Mouse (Mus musculus) ES-E14 (cell line): ENCODE data around the gene Myom3. TPM values are rescaled to one million over a fixed set of nuclear protein-coding genes. Genes with fewer than 3 reads are reported as not detected.
A peak's percentile ranks its signal among the peaks of the same experiment; 100 is the strongest.

Experiments
- DNase-seq: peaks from one replicate; pipeline ENCODE4 v3.0.0-alpha.2; 2013; ENCODE audit warnings: low read depth, low spot score
- H3K27ac ChIP-seq: 2 replicates; pipeline ENCODE4 v1.5.1; 2012; ENCODE audit warnings: low read depth, mild to moderate bottlenecking, low read length, moderate library complexity, mixed read lengths; ENCODE audit not compliant: poor library complexity, insufficient read depth, severe bottlenecking
- H3K36me3 ChIP-seq: 2 replicates; pipeline ENCODE4 v1.6.1; 2012; ENCODE audit warnings: mild to moderate bottlenecking, low read length, moderate library complexity, mixed read lengths; ENCODE audit not compliant: control insufficient read depth, poor library complexity, insufficient read depth, severe bottlenecking
- H3K4me1 ChIP-seq, 2 experiments: fragments of 150-350 bp in 1 of 2; sonication (generic) in 1 of 2; 2 replicates each; pipeline ENCODE4 v1.6.1; 2012; ENCODE audit warnings: low read length in 2 of 2, mild to moderate bottlenecking in 1 of 2, mixed read lengths in 1 of 2; ENCODE audit not compliant: control insufficient read depth in 2 of 2, insufficient read depth in 2 of 2, poor library complexity in 1 of 2
- H3K4me3 ChIP-seq, 2 experiments: fragments of 150-350 bp in 1 of 2; sonication (generic) in 1 of 2; 2 replicates each; pipeline ENCODE4 v1.5.1; 2012; ENCODE audit warnings: low read length in 2 of 2, low read depth in 1 of 2, mild to moderate bottlenecking in 1 of 2, mixed read lengths in 1 of 2; ENCODE audit not compliant: insufficient read depth in 1 of 2, poor library complexity in 1 of 2, severe bottlenecking in 1 of 2
- H3K9ac ChIP-seq: 2 replicates; pipeline ENCODE4 v1.6.1; 2012; ENCODE audit warnings: low read depth, mild to moderate bottlenecking, low read length, mixed read lengths; ENCODE audit not compliant: poor library complexity, insufficient read depth, severe bottlenecking
- H3K9me3 ChIP-seq: fragments of 150-350 bp; sonication (generic); 2 replicates; pipeline ENCODE4 v1.6.1; 2012; ENCODE audit warnings: low read depth, mild to moderate bottlenecking, low read length; ENCODE audit not compliant: control insufficient read depth, insufficient read depth
- CHD2 ChIP-seq: IDR thresholded peaks from 2 replicates; pipeline ENCODE4 v1.6.1; 2014; ENCODE audit warnings: mild to moderate bottlenecking, low read depth, low read length, inconsistent platforms
- HCFC1 ChIP-seq: IDR thresholded peaks from 2 replicates; pipeline ENCODE4 v1.6.1; 2012; ENCODE audit warnings: low read length, inconsistent platforms, borderline replicate concordance; ENCODE audit not compliant: insufficient read depth
- MAFK ChIP-seq: IDR thresholded peaks from 2 replicates; pipeline ENCODE4 v1.6.1; 2014; ENCODE audit warnings: mild to moderate bottlenecking, low read depth, low read length, inconsistent platforms; ENCODE audit not compliant: insufficient read depth
- ZC3H11A ChIP-seq: IDR thresholded peaks from 2 replicates; pipeline ENCODE4 v1.6.1; 2012; ENCODE audit warnings: low read depth, mild to moderate bottlenecking, inconsistent platforms, low read length, borderline replicate concordance
- ZNF384 ChIP-seq: IDR thresholded peaks from 2 replicates; pipeline ENCODE4 v1.6.1; 2012; ENCODE audit warnings: low read depth, low read length, inconsistent platforms
- in situ Hi-C, 2 experiments: fragments of 600-800 bp; cut with MboI; formaldehyde crosslinking; loops; one replicate each; pipeline ENCODE4 v1.15.1; 2025; ENCODE audit warnings: low sequenced_read_pairs in 2 of 2, inconsistent platforms in 1 of 2; ENCODE audit not compliant: unreplicated experiment in 2 of 2
- total RNA-seq: library from RNA; depleted of rRNA; stranded (reverse); fragments of 300-350 nt; gene quantifications from 2 replicates; pipeline ENCODE4 v1.2.3, GENCODE M21; 2012

Myom3 gene
- total RNA-seq, 1 experiment: 0.85 TPM

GRCm38 (mm10) chr4:135789135-135789534, 29.6 kb downstream of the Myom3 start:
- Histone ChIP-seq H3K9me3 (no peaks in the 10 kb centered on the region), H3K4me3 (no peak overlapping the region), H3K9ac (no peak overlapping the region), H3K27ac (no peak overlapping the region; the same call in 1 of the 2 replicates), H3K4me1 (peaks cover 3 to 4% of the 10 kb centered on the region in 2 experiments; a peak in 2 of 4 replicates), H3K36me3 (no peaks in the 10 kb centered on the region)
- DNase-seq: no peak
- in situ Hi-C loops: no loop called here
- TF ChIP-seq HCFC1: no peak

GRCm38 (mm10) chr4:135792821-135793220, 33.3 kb downstream of the Myom3 start:
- no peak overlapping the region for H3K9ac ChIP-seq
- in situ Hi-C loops: no loop called here
- no peak overlapping the region for H3K4me3 ChIP-seq
- no peak for DNase-seq
- H3K27ac ChIP-seq: no peak overlapping the region
- peaks cover 4 to 14% of the 10 kb centered on the region in 2 experiments; a peak in 3 of 4 replicates for H3K4me1 ChIP-seq
- TF ChIP-seq MAFK (no peak), ZNF384 (no peak), ZC3H11A (no peak), CHD2 (no peak), HCFC1 (no peak)
- no peaks in the 10 kb centered on the region for H3K36me3 ChIP-seq
- no peaks in the 10 kb centered on the region for H3K9me3 ChIP-seq

- H3K36me3 ChIP-seq: no peaks in the 10 kb centered on the region
- in situ Hi-C loops: no loop called here
- no peak overlapping the region for H3K9ac ChIP-seq
- peak; percentile 43 for DNase-seq
- H3K4me3 ChIP-seq: peak overlapping the region; percentile 33 to 42; a peak in 2 of 4 replicates
- H3K27ac ChIP-seq: no peak overlapping the region
- TF ChIP-seq HCFC1: no peak
- no peak for TF ChIP-seq CHD2
- no peak for TF ChIP-seq MAFK
- no peak for TF ChIP-seq ZC3H11A
- no peak for TF ChIP-seq ZNF384
- peaks cover 0 to 21% of the 10 kb centered on the region in 2 experiments; a peak in 2 of 4 replicates for H3K4me1 ChIP-seq
- no peaks in the 10 kb centered on the region for H3K9me3 ChIP-seq
These were observed 38.4 kb downstream of the Myom3 start for GRCm38 (mm10) chr4:135797931-135798330.

- no peak for TF ChIP-seq CHD2
- H3K4me1 ChIP-seq: peaks cover 0 to 24% of the 10 kb centered on the region in 2 experiments; a peak in 2 of 4 replicates
- H3K27ac ChIP-seq: no peak overlapping the region
- in situ Hi-C loops: no loop called here
- DNase-seq: peak; percentile 90
- H3K9me3 ChIP-seq: no peaks in the 10 kb centered on the region
- H3K9ac ChIP-seq: no peak overlapping the region
- H3K4me3 ChIP-seq: no peak overlapping the region
- H3K36me3 ChIP-seq: no peaks in the 10 kb centered on the region
These were observed 42.0 kb downstream of the Myom3 start for GRCm38 (mm10) chr4:135801543-135801942.

GRCm38 (mm10) chr4:135803299-135803698, 43.8 kb downstream of the Myom3 start:
- no peak for TF ChIP-seq ZNF384
- peak; percentile 14; the same call in 1 of the 2 replicates for TF ChIP-seq ZC3H11A
- Histone ChIP-seq H3K36me3 (no peaks in the 10 kb centered on the region), H3K4me3 (peak overlapping the region; percentile 31 to 43; a peak in 3 of 4 replicates), H3K9ac (peak overlapping the region; percentile 55; the same call in 1 of the 2 replicates), H3K9me3 (no peaks in the 10 kb centered on the region), H3K4me1 (peaks cover 0 to 11% of the 10 kb centered on the region in 2 experiments; a peak in 2 of 4 replicates), H3K27ac (no peak overlapping the region)
- DNase-seq: peak; percentile 79
- in situ Hi-C loops: no loop called here
